Mouse (Mus musculus) erythroblast, adult 5-6 weeks (primary cell): ENCODE measurements around the gene Vip. TPM values are rescaled to one million over a fixed set of nuclear protein-coding genes. Genes with fewer than 3 reads are reported as not detected.
A peak's percentile ranks its signal among the peaks of the same experiment; 100 is the strongest.

ENCODE experiments used
- ATAC-seq: replicated peaks from 2 replicates; pipeline ENCODE4 v1.8.0; 2016; ENCODE audit warnings: moderate number of reproducible peaks, mild to moderate bottlenecking, moderate TSS enrichment, inconsistent platforms; ENCODE audit not compliant: poor library complexity, low FRiP score, severe bottlenecking
- total RNA-seq, 2 experiments: library from RNA; stranded (forward) in 1 of 2; stranded (reverse) in 1 of 2; fragments of 150-400 nt in 1 of 2; fragments of 200-764, 138-1000 nt in 1 of 2; gene quantifications; 2 replicates each; pipeline versions ENCODE4 v1.2.3 to v1.2.4; 2015 to 2017; ENCODE audit warnings: low replicate concordance in 2 of 2

Vip gene
- total RNA-seq (2015; ENCODE audit: low replicate concordance): not detected in 2 replicates
- not detected in 2 replicates for total RNA-seq (2017; ENCODE audit: low replicate concordance)

DNA sequence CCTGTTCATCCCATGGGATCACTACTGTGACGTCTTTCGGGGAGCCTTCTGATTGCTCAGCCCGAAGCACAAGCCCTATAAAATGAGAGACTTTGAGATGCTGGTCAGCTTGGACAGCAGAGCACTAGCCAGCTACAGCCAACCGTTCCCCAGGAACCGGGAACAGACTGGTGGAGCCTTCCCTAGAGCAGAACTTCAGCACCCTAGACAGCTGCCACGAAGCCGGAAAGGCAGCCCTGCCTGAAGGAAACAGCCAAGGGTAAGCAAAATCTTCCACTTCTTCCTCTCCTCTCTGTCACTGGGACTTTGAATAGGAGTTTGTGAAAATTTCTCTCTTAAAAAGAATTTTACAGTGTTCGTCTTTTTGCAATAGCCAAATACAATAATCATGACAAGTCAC, at the start of gene Vip:
Gene Vip, plus strand, starts transcription at position 107 of the 400 bp plus-strand sequence.
- ATAC-seq: no peak

DNA sequence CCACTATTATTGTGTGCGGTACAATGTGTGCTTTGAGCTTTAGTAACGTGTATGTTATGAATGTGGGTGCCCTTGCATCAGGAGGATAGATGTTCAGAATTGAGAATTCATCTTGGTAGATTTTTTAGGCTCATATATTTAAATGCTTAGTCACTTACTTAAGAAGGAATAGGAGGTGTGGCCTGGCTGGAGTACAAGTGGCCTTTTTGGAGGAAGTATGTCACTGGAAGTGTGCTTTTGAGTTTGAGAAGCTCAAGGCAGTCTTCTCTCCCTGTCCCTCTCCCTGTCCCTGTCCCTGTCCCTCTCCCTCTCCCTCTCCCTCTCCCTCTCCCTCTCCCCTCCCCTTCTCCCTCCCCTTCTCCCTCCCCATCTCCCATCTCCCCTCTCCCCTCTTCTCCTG, 48.0 kb upstream of the Vip start:
- ATAC-seq: no peak

DNA sequence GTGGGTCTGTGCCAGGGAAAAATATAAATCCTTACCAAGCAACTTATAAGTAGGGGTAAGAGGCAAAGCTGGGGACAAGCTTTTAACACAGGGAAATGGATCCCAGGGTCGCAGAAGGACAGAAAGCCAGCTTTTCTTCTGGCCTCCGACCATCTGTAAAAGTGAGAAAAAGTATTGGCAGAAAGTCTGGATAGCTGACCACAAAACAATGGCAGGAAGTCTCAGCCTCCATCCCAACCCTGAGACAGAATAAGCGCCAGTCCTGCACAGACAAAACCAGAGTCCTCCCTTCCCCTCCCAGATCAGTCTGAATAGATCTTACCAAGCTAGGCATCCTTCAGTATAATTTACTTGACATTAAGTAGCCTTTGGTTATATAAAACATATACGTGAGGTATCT, 47.0 kb upstream of the Vip start:
- no peak for ATAC-seq

DNA sequence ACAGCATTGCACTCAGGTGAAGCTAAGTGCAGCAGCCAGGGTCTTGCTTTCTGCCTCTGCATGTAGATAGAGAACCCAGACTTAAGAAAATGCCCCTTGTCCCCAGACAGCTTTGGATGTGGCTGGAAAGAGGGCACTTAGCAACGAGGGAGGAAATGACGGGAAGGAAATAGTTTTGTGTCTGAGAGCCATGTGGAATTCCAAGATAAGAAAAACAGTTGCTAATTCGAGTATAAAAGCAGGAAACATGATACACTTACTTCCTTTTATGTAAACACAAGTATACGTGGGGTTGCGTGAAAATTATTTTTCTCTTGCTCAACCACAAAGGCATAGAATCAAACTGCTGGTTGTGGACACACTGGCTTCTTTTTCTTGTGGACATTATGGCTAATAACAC, 45.6 kb upstream of the Vip start, which contains the start of gene Myct1:
Gene Myct1, plus strand, starts transcription at position 312 of the 400 bp plus-strand sequence.
- no peak for ATAC-seq

DNA sequence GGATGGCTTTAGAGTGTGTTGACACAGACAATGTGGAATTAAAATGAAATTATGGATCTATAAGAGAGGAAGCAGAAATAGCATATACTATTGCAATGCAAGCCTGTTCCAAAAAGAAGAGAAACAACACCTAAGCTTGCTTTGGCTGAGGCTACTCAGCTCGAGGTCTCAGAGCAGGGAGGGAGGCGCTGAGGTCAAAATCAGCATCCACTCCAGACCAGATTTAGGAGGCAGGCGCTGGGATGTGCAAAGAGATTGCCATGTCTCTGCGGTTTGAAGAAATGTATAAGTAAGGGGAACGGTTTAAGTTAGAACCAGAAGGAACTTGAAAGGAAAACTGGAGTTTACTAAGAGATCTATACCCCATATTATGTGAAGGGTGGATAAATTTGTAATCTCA, 44.6 kb upstream of the Vip start:
- no peak for ATAC-seq

DNA sequence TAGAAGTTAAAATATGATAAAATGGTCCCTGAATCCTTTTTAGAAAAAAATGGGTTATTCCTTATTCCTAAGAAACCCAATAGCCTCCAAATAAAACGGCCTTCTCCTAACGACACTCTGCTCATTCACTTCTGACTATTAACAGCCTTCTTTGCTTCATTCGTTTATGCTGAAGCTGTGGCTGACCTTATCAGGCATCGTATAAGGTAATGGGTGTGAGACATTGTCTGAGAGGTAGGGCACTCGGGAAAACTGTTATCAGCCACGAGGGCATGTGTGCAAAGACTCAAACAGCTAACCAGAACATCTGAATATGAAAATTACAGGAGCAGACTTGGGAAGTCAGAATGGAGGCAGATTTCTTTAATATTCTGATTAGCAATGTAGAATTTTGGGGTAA, 42.5 kb upstream of the Vip start:
- no peak for ATAC-seq

DNA sequence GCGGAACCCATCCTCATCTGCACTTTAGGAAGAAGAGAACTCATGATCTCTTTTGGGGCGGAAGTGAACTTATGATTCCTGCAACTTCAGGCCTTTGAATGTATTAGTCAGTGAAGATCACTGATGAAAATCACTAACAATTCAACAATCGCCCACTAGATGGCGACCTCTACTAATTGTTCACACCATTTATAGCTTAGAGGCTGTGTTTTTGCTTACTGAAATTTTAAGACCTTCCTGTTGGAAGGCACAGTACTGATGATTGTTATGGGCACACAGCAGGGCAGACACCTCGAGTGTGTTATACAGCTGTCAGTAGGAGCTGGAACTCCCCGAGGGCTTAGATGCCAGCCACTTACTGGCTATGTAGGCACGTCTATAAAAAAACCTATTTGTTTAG, 38.9 kb upstream of the Vip start:
- peak; percentile 69 for ATAC-seq

DNA sequence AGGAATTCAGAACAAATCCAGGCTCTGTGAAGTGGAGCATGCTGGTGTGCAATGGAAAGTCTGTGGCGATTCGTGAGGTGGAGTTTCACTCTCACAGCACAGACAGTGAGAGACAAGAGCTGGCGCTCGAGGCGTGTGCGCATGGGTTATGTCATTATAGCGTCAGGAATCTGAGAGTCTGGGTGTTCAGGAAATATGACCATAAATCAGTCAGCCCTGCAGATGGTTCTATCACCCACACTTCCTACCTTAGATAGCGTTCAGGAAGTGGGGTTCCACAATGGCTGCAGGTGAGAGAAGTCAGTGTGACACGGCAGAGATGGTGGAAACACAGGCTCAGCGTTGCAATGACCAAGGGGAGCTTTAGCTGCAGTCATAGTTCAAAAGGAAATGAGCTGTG, 35.5 kb upstream of the Vip start:
- ATAC-seq: no peak

DNA sequence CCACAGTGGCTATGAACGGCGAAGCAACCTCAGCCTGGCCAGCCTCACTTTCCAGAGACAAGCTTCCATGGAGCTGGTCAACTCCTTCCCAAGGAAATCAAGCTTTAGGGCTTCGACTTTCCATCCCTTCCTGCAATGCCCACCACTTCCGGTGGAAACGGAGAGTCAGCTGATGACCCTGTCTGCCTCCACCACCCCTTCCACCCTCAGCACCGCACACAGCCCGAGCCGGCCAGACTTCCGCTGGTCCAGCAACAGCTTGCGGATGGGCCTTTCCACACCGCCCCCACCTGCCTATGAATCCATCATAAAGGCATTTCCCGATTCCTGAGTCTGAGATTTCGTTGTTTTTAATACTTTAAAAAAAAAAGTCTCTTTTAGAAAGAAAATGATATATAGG, 34.6 kb upstream of the Vip start:
- no peak for ATAC-seq

DNA sequence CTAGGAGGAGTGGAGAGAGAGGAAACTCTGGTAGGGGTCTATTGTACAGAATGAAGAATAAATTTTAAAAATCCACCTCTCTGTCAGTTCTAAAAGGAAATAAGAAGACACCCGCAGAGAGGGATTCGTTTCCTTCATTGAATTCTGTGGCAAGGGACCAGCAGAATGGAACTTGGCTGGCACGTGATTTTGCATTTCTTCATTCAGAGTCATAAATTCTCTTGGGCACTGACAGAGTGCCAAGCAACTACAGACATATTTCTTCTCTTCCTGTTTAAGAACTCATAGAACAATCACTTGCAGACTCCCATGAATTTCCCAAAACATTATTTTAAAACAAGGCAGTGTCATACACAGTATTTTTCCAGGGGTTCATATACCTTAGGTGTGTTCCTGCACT, 30.1 kb upstream of the Vip start:
- ATAC-seq: no peak

DNA sequence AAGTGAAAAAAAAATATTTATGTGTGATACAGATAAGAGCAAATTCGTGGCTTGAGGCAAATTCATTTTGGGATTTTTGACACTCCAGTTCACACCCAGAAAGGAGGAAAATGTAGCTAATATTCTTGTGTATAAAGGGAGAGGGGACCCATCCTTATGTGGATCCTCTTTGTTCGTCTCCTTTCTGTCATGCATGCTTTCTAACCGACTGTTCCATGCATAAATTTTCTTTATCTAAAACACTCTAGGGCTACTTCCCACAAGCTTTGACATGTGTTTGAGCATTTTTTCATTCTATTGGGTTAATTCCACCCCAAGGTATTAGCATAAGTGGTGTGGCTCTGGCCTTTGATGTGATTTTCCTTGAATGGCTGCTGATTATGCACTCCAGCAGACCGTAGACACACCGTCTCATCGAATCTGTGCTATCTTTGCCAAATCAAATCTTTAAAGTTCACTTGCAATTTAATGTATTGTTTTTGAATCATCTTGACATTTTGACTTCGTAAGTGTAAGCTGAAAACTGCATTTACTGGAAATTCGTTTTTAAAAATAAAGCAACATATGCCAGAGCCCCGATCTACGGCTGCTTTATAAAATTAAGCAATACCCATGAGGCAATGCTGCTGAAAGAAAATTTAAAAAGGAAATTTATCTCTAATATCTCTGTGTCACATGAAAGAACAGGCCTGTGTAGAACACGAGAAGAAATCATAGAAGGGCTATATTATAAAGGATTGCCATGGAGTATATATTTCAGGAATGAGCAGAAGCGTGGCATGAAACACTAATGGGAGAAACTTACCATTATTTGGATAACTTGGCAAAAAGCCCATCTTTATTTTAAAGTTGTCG, 23.6 kb upstream of the Vip start:
- ATAC-seq: no peak

DNA sequence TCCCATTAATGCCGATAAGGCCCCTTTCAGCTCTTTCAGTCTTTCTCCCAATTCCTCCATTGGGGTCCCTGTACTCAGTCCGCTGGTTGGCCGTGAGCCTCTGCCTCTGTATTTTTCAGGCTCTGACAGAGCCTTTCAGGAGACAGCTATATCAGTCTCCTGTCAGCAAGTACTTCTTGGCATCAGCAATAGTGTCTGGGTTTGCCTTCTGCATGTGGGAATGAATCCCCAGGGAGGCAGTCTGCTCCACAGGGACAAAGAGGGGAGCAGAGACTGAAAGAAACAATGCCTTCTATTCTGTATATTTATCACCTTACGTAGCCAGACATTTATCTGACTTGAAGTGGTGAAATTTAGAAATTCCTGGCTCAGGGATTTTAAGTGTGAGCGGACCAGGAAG, 12.8 kb upstream of the Vip start:
- no peak for ATAC-seq

DNA sequence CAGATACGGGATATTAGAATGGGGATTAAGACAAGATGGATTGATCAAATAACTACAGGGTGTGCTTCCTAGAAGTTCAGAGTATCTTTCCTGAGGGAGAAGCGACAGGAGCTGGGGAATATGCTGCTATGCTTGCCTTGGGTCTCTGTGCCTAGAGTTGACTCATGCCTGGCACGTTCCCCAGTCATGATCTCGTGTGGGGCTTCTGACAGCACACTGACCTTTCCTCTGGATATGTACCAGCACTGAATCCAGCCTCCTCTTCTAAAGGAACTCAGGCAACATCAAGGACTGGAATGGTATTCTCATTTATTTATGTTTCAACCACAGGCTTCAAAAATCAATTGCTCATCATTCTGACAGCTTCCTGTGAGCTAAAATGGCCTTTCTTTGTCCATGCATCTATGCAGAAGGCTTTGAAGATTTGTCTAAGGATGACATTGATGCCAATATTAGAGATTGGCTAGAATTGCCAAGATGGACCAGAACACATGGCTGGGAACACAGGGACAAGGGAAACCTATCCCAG, 5.3 kb upstream of the Vip start:
- ATAC-seq: no peak

DNA sequence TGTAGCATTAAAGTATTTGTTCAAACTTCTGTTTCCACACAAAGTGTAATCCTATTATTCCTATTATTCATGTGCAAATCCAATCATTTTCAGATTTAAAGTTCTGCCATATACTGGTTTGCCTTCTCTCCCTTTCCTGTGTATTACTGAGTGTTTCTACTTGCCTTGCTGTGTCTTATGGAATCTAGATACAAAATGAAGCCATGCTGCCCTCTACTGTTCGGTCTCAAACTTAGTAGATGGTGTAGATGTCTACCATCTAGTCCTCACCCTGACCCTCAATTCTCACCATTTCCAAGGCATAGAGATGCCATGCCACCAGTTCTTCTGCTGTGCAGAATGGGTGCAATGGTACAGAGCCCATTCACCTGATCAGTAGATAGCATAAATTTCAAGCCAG, 4.7 kb upstream of the Vip start:
- ATAC-seq: no peak

DNA sequence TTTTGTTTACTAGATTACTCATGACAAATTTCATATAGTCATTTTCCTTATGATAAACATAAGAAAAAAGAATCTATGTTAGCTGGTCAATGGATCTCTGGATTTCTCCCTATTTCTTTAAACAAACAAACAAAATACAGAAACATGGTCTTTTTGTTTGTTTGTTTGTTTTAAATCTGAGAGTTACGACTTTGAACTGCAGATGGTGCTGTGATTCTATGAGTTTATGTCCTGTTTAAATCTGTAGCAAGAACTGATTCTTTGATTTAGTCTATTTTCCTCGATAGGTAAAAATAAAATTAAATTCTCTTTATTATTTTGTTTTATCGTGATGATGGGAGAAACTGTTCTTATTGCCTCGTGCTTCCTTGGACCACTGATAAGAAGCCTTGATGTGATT, 1.7 kb upstream of the Vip start:
- no peak for ATAC-seq

DNA sequence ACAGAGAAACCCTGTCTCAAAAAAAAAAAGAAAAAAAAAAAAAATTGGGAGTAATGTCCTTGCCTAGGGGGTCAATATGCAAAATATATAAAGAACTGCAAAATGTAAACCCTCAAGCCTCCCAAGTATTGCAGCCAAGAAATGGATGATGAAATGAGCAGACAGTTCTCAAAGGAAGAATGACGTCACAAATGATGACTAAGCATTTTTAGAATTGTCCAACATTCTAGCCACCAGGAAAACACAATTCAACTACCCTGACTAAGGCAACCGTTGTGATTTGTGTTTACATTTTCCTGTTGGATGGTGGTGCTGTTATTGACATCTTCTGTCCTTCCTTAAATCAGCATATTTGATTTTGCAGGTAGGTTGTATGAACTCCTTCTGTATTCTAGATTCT, 42.3 kb downstream of the Vip start:
- ATAC-seq: no peak

DNA sequence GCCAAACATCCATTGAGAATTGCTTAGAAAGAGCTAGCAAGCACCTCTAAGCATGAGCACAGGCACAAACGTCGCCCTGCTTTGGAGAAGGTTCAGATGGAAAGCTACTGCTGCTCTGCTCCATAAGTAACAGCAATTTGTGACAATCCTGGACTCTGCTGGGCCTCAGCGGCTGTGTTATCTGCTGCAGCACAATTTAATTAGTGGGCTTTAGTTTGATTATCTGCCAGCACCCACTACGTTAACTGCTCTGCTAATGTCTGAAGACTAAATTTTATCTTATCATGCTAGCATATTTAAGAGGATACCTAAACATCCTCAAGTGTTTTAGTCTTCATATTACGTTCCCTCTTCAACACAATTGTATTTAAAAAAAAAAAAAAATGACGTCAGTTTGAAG, 46.6 kb downstream of the Vip start:
- ATAC-seq: no peak

DNA sequence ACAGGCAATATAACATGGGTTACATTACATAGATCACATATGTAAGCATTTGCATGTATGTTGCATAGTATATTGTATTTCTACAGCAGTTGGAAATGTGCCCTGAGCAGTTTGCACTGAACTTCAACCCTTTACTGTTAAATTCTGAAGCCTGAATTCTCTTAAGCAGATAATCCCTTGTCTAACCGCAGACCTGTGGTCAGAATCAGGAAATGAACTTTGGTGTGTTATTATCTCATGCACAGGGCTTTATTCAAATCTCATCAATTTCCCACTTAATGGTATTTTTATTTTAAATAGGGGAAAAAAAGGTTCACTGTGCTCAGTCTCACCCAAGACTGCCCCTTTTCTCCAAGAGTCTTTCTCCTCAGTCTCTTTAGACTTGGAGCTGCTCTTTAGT, 55.3 kb downstream of the Vip start:
- no peak for ATAC-seq
